Mouse (Mus musculus) hematopoietic stem cell, adult 5-6 weeks (primary cell): ENCODE results near the gene Stac2. TPM values are rescaled to one million over a fixed set of nuclear protein-coding genes. Genes with fewer than 3 reads are reported as not detected.
A peak's percentile ranks its signal among the peaks of the same experiment; 100 is the strongest.

Source experiments
- ATAC-seq, 2 experiments: fragments of 125-278 bp in 1 of 2; replicated peaks in 1 of 2; 2 replicates each; pipeline ENCODE4 v1.8.0; 2016 to 2017; ENCODE audit warnings: inconsistent platforms in 2 of 2, mild to moderate bottlenecking in 2 of 2, moderate number of reproducible peaks in 2 of 2, low read depth in 1 of 2, moderate TSS enrichment in 1 of 2; ENCODE audit not compliant: low FRiP score in 2 of 2, poor library complexity in 2 of 2, severe bottlenecking in 2 of 2, insufficient read depth in 1 of 2, low TSS enrichment in 1 of 2
- total RNA-seq: library from RNA; stranded (forward); fragments of 172-1452, 232-1000 nt; gene quantifications from 2 replicates; pipeline ENCODE4 v1.2.3, GENCODE M21; 2017

The Stac2 gene
- total RNA-seq, 1 experiment from 2014 or later, result not detected

DNA sequence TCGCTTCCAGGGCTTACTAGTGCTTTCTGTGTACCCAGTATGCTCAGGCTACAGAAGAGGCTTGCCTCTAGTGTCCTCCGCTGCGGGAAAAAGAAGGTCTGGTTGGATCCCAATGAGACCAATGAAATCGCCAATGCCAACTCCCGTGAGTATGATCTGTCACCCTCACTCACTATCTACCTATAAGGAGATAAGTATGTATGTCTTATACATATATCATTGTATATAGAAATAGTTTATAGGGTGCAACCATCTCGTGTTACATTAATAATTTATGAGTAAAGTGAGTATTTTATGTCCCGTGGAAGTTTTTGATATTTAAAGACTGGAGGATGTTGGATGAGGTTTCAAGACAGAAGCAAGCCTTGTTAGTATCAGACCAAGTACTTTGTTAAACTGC is 25.5 kb downstream of the Stac2 start:
- no peak for ATAC-seq

DNA sequence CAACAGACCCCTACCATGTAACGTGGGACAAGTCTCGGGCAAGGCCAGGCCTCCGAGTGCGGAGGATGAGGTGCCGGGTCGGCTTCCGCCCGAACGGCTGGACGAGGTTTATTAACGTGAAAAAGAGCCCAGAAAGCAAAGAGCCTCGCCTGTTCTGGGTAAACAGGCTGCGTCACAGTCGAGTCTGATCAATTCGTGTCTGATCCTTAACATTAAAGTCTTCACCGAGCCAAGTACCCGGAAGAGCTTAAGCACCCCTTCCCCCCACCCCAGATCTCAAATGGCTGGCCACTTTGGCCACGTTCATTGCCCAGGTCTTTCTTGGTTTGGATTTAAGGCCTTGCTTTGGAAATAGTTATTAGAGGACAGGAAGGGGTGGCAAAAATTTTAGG is 26.0 kb downstream of the Stac2 start:
- no peak for ATAC-seq

DNA sequence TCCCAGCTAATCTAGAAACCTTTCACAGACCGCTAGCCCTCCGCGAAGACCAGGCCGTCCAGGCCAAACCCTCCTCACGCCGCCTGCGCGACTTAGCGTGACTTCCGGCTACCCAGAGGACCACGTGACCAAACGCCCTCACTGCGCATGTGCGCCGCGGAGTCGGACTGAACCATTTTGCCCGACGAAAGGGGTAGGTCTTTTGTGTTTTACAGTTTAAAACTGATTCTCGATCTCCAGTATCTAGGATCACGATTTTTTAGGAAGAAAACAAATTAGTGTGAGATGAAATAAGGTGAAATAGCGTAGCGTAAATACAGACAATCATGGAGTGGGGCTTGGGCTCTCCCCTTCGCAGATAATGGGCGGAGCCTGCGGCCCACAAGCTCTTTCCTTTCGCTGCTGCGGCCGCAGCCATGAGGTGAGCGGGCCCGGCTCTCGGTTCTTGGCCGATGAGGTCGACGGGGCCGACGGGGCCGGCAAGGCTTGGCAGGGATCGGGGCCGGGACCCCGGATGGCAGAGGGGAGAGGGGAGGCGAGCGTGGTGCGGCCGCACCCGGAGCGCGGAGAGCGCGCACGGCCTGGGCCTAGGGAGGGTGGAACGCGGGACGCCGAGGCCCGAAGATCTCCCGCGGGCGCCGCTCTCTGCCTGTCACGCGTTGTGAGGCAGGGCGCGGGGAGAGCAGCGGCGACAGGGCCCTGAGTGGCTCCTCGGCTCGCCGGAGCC is 26.5 kb downstream of the Stac2 start, which contains the start of gene Rpl19:
Gene Rpl19 (plus strand): TSS at position 141 of the 727 bp plus-strand sequence.
- ATAC-seq, result peak; percentile 76 to 82

DNA sequence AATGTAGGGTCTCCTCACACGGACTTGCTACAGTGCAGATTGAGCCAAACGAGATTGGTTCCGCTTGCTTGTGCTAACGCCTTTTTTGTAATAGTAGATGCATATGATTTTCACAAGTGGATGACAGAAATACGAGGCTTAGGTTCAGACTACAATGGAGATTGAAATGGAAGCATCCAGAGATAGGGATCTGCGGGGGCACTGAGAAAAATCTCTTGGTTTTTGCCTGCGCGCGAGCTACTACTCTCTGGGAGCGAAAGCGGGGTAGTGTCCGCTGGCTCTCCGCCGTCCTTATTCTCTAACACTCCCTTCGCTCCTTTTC is 27.1 kb downstream of the Stac2 start:
- ATAC-seq, result no peak

DNA sequence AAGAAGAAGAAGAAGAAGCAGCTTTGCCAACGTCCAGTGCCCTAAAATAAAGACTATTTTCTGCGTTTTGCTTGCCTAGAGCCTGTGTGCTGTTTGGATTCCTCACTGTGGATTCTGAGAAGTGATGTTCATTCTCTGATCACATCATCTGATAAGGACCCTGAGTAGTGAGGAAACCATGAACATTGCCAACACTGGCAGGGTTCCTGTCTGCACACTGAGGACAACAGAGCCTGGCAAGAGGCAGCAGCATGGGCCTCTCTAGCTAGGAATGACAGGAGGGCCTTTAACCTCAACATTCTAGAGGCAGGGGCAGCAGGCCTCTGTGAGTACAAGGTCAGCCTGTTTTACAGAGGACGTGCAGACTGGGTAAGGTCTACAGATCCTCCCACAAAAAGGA is 28.7 kb downstream of the Stac2 start:
- no peak for ATAC-seq

DNA sequence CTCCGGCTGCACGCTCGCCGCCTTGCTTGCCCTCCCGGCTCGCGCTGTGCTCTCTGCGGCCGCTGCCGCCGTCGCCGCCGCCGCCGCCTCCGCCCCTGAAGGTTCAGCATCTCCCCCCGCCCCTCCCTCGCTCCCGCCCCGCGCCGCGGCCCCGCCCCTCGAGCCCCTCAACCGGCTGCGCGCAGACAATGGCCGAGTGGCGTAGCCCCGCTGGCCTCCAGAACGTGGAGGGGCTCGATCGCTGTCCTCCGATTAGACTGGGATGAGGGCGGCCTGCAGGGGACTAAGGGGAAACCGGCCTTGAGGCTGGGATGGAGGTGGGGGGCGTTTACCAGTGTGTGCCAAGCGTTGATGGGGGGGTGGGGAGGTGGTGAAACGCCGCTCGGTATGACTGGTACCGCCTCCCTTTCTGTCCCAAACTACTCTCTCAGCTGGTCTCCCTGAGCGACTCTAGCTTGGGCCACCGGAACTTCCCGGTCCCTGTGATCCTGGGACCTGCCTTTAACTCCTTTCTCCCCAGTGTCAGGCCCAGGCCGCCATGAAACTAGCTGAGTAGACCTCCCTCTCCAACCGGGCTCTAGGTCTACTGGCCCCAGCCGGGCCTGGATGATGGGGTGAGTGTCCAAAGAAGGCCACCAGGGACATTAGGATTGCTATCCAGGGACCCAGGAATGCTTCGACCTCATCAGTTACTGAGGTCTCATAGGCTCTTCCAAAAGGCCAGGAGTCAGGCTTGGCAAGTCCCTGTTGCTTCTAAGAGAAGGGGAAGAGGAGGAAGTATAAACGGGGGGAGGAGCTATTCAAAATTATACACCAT is 30.5 kb downstream of the Stac2 start, which contains the start of gene Cacnb1:
Gene Cacnb1 (minus strand): TSS at position 480 of the 817 bp plus-strand sequence.
- peak in 1 of 2 experiments; percentile 10; a peak in 1 of 4 replicates for ATAC-seq

- ATAC-seq, result no peak
Measured at GRCm38 (mm10) chr11:98022253-98022554, 31.1 kb downstream of the Stac2 start.

GRCm38 (mm10) chr11:98021565-98022252 is 31.6 kb downstream of the Stac2 start:
- no peak for ATAC-seq

DNA sequence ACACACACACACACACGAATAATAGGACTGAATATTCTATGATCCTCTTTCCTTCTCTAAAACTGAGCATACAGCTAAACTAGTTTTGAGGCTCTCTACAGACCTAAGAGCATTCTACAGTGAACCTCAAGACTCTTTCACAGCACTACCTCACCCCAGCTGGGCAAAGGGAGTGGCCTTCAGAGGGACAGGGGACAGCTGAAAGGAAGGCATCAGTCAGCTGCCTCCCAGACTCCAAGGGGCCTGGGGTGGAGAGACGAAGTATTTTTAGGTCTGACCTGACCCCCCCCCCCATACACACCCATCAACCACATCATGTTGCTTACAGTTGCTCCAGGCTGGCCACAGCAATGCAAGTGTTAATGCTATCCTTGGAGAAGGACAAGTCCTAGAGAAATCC is 32.1 kb downstream of the Stac2 start:
- ATAC-seq, result no peak

DNA sequence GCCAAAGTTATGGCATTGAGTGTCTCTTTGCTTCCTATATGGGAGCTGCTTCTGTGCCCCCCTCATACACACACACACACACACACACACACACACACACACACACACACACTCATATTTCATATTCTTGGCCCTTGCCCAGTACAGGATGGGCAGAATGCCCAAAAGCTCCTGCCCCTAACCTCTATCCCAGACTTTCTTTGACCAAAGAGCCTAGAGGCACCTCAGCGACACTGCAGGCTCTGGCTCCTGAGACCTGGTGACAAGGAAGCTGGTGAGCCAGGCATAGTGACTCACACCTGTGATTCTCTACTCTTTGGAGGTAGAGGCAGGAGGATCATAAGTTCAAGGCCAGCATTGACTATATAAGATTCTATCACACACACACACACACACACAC is 32.6 kb downstream of the Stac2 start:
- ATAC-seq, result no peak

GRCm38 (mm10) chr11:98019883-98020610 is 33.2 kb downstream of the Stac2 start:
- ATAC-seq, result peak; percentile 21 to 30; a peak in 2 of 4 replicates

DNA sequence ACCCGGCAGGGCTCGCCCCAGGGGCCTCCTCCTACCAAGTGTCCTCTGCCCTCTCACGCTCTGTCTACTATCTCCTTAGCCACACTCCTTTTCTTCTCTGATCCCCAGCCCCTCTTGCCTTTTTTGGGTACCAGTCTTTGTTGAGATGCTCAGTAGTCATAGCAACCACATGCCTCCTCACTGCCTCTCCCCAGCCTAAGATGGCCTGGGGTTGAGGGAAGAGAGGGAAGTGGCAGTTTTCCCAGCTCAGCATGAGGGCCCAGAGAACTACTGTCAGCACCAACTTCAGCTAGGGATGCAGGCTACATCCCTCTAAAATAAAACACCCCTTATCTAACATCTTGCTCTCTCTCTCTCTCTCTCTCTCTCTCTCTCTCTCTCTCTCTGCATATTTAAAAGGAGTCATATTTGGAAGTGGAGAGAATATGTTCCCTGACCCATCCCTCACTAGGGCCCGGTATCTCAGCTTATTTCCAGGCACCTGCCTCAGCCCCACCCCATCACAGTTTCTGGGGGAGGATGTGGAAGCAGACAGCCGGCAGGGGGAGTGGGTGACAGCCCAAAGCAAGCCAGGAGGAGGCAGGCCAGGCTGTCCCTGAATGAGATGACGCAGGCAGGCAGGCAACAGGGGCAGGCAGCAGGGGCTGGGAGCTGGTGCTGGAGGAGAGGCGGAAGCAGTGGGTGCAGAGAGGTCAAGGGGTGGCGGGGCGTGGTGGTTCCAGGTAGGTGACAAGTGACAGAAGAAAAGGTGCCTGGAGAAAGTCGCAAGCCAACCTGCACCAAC is 34.2 kb downstream of the Stac2 start:
- peak; percentile 35 to 50; a peak in 2 of 4 replicates for ATAC-seq

DNA sequence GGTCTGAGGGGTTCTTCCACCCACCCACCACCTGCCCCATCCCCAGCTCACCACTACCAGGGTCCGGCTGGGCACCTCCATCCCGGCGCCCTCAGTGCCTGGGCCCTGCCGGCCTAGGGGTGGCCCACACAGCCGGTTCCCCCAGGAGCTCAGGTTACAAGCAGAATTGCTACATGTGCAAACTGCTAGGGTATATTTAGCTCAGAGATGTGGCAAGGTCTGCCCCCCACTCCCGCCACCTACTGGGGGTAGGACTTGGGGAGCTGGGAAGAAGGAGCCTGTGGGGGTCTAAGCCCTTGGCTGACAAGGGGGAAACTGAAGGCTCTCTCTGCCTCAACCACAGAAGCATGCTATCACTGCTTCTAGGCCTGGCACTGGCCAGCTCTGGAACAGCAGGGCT is 35.0 kb downstream of the Stac2 start:
- no peak for ATAC-seq

DNA sequence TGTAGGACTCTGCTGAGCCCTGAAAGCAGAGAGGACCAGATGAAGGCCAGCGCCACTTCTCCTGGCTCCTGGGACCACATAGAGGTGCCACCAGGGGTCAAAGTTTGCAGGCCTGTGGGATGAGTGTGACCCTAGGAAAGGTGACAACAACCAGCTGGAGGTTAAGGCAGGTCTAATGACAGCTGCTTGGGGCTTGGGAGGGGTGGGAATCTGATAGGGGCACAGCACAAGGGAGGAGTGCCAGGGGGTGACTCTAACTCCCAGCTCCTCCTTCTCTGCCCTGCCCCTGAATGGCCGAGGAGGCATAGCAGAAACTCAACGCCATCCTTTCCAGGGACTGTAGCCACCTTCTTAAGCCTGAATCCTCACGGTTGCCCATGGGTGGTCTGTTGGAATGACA is 36.4 kb downstream of the Stac2 start:
- ATAC-seq, result no peak

GRCm38 (mm10) chr11:98016177-98016576 is 37.1 kb downstream of the Stac2 start:
- ATAC-seq, result no peak

DNA sequence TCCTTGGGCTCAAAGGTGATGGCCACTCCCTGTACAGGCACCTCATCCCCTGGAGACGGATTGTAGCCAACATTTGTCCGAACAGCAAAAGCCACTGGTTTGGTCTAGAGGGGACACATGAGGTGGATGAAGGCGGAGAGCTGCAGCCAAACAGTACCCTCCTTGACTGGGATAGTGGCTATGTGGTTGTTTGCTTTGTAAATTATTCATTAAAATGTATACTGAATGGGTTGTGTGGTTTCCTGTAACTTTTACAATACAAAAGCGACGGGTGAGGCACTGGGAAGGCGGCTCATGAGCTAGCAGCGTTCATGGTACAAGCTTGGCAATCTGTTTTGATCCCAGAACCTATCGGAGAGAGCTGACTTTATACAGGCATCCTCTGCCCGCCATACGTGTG is 40.4 kb downstream of the Stac2 start:
- no peak for ATAC-seq

DNA sequence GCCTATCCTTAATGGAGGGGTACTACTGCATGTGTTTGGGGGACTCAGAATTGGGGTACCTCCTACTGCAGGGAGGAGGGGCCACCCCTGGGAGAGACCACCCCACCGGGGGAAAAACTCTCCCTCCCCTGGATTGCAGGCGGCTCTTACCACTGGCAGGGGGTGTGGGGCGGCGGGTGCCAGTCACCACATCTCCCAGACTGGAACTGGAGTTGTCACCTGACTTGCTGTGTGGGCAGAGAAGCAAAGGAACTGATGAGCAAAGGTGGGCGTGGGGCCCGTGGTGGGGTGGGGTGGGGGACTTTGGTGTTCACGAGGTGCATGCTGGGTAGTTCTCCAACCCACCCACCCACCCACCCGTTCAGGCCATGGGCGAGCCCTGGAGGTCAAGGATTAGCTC is 41.5 kb downstream of the Stac2 start:
- ATAC-seq, result no peak
